Mouse (Mus musculus) cortical plate, adult 2 months (tissue): ENCODE measurements at regions not wholly inside any gene's neighbourhood (a gene's known extent, or its start where the extent isn't known, plus 50 kb on each side); places are given as distances from the start of the nearest gene placed in this dataset.

Source experiments
- CTCF ChIP-seq: fragments of 200-500 bp; IDR thresholded peaks from 2 replicates; pipeline ENCODE4 v1.5.1; 2011; ENCODE audit warnings: mild to moderate bottlenecking, control low read depth, low read length; ENCODE audit not compliant: insufficient read depth; ENCODE audit errors: extremely low read depth
- POLR2A ChIP-seq: fragments of 200-500 bp; IDR thresholded peaks from 2 replicates; pipeline ENCODE4 v1.6.1; 2011; ENCODE audit warnings: mild to moderate bottlenecking, low read length, control low read depth; ENCODE audit not compliant: insufficient read depth; ENCODE audit errors: extremely low read depth

DNA sequence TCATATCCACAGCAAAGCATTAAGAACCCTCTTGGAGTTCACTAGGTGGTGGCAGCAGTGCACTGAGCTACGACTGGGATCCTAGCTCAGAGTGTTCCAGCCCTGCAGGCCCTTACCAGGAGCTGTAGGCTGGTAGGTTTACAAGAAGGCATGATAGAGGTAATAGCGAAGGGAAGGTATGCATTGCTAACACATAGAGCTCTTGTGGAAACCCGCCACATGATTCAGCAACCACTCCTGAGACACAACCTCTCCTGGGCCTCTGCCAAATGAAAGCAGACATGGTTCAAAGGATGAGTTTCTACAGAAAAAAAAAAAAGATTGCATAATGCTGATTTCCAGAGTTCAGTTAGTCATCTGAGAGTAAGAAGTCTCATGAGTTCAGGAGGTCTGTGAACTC, 370.5 kb upstream of the Npvf start:
- TF ChIP-seq POLR2A (no peak), CTCF (no peak)
